Mouse (Mus musculus) cerebellum, postnatal 25 days (tissue): Measurements from ENCODE around the gene Rnf113a2.
A peak's percentile ranks its signal among the peaks of the same experiment; 100 is the strongest.

Source experiments
- DNase-seq, 2 experiments: peaks; one replicate each; pipeline ENCODE4 v3.0.0; 2021; ENCODE audit warnings: mixed read lengths in 2 of 2

The Rnf113a2 gene

GRCm38 (mm10) chr12:84416834-84417604, at the start of gene Rnf113a2:
Rnf113a2 (plus strand) TSS chr12:84417196.
- peak; percentile 85 to 91 for DNase-seq

- DNase-seq = no peak
These were observed 45.3 kb upstream of the Rnf113a2 start for GRCm38 (mm10) chr12:84371647-84372046.

GRCm38 (mm10) chr12:84373831-84374481, 43.0 kb upstream of the Rnf113a2 start:
- no peak for DNase-seq

DNA sequence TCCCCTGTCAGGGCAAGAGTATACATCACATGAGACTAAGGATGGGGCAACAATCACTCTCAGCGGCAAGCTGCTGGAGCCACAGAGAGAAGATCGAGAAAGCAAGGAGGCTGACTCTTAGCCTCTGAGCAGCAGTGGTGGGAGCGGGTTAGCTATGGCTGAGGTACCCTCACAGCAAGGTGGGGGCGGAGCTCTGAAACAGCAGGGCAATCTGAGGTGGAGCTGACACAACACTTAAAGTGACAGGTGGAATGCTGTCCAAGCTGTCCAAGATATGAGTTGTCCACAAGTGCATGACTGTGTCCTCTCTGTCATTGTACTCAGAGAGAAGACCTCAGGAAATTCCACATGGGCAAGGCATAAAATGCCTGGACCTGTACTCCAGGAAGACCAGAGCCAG, 34.6 kb upstream of the Rnf113a2 start:
- DNase-seq = no peak

DNA sequence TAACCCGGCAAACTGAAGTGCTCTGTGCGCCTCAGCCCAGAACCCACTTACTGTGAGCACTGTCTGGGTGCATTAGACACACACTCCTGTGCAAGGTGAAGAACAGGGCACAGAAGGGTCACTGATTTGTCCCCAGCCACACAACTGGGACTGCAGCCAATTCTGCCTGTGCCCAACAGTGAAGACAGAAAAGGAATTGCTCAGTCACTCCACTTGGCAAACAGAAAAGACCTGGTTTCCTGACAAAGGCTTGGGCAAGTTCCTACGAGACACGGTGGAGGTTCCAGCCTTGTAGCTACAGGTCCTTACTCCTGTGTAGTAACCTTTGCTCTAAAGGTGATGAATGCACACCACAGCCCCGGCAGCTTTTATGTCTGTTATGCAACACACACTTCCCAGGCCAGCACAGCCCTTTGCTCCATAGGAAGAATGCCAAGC, 32.3 kb upstream of the Rnf113a2 start:
- DNase-seq = peak in 1 of 2 experiments; percentile 33

DNA sequence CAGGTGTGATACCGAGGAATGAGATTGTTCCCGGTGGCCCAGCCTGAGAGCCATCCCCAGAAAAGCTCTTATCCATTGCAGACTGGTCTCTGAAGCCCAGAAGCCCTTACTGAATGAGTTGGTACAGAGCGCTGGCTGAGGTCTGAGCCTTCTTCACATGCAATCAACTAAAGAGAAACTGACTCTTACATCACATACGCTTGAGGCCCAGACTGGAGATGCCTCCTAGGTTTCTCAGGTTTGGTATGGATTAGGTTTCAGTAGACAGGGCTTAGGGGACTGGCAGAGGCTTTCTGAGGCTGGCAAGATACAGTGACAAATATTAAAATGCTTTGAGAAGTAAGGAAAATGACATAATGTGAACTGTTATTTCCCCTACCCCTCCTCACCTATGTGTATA, 31.6 kb upstream of the Rnf113a2 start:
- DNase-seq = no peak

GRCm38 (mm10) chr12:84388097-84388496, 28.9 kb upstream of the Rnf113a2 start:
- DNase-seq = no peak

DNA sequence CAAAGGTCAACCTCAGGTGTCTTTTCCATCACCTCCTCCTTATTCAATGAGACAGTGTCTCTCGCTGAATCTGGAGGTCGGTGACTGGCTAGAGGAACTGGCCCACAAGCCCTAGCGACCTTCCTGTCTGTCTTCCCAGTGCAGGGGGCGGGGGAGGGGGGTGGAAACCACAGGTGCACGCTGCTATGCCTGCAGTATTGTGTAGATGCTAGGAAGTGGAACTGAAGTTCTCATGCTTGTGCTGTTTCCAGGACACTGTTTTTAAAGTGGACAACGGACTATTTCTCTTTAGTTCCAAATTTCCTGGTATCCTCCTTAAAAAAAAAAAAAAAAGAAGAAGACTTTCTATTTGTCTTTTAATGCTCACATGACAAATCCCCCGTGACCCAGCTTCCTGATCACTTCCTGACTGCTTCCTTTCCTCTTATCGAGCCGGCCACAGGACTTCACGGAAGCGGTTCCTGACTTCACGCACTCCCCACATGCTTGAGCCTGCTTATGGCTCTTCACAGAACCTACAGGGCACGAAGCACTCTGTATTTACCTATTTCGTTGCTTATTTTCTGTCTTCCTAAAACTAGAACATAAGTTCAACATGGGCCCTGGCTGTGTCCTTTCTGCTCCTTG, 28.1 kb upstream of the Rnf113a2 start:
- no peak for DNase-seq

DNA sequence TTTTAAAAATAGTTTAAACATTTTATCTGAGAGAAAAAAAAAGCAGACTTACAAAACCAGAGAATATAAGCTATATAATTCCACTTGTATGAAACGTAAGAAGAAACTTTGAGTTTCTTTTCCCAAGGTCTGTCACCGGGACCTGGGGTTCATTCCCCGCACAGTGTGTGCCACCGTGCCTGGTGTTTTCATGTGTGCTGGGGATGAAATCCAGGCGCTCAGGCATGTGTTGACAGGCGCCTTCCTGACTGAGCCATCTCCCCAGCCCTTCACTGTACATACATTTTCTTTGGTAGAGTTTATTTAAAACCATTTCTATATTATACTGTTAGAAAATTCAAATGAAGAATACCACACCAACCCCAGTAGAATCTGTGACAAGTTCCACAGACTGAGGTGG, 26.7 kb upstream of the Rnf113a2 start:
- no peak for DNase-seq

GRCm38 (mm10) chr12:84392681-84393080, 24.3 kb upstream of the Rnf113a2 start:
- no peak for DNase-seq

DNA sequence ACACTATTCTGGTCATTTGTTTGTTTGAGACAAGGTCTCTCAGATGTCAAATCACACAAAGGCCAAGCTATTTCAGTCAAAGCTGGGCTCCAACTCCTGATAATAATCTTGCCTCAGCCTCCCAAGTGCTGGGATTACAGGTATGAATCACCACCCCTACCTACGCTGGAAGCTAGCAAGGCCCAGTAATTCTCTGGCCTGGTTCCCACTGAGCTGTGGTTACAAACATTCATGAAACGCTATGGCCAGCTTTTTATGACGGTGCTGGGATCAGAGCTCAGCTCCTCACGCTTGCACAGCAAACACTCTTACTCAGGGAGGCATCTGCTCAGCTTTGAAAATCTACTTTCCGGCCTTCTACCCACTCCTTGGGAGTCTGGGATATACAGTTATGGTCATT, 23.1 kb upstream of the Rnf113a2 start:
- DNase-seq = no peak

DNA sequence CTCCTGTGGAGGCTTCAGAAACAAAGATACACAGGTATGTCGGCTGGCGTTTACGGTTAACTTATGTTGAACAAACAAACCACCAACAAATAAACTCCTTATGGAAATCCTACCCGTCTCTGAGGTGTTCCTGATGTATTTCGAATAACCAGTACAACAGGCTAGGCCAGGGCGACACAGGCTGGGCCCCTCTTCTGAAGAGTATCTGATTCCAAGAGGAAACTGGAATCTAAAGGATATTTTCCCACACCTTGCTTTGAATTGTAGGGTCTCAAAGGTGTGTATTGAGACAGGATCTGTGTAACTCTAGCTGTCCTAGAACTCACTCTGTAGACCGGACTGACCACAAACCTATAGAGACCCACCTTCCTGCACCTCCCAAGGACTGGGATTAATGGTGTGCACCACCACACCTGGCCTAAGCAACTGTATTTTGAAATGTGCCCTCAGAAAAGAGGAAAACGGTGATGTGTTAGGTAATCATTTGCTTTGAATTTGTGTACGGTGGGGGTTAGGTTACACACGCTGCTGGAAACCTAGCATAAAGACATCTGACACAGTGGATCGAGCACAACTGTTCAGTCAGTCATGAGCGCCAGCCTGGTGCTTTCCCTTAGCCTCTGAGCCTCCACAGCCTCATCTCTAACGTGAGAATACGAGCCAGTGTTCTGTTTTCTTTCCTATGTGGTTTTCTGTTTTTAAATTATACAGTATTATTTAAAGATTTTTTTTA, 19.9 kb upstream of the Rnf113a2 start:
- DNase-seq = no peak

- DNase-seq = no peak
These were observed 19.3 kb upstream of the Rnf113a2 start for GRCm38 (mm10) chr12:84397685-84398084.

GRCm38 (mm10) chr12:84398629-84399028, 18.4 kb upstream of the Rnf113a2 start:
- DNase-seq = no peak

DNA sequence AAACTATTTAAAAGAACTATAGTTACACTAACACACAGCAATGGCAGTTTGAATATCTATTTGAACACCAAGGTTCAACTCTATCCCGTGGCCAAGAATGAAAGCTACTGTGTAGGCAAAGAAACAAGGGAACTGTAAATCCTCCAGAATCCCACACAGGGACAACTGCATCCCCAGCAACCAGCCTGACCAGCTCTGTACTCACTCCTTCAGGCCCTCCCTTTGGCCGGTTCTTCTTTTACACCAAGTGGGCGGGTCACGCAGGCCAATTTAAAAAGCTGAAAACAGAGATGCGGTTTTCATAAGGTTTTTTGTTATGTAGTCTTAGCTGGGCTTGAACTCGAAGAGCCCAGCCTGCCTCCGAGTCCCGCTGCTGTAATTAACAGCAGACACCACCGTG, 17.9 kb upstream of the Rnf113a2 start:
- DNase-seq = no peak

- no peak for DNase-seq
These were observed 17.3 kb upstream of the Rnf113a2 start for GRCm38 (mm10) chr12:84399663-84400062.

DNA sequence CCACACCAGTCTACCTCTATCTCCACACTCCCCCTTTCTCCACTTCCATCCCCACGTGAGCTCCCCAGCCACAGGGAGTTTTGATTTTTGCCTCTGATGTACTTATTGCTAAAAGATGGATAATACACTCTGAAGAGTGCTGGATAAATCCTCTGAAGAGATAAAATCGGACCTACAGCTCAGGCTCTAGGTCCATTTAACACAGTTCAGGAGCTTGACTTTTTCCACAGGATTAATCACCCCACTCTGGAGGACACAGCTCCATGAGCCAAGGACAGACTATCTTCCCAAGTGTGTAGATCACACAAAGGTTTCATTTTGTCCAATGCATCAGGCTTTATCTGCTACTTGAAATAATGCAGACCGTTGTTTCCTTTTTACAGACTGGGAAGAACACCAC, 16.9 kb upstream of the Rnf113a2 start:
- no peak for DNase-seq

- DNase-seq = no peak
These were observed 16.3 kb upstream of the Rnf113a2 start for GRCm38 (mm10) chr12:84400653-84401052.

DNA sequence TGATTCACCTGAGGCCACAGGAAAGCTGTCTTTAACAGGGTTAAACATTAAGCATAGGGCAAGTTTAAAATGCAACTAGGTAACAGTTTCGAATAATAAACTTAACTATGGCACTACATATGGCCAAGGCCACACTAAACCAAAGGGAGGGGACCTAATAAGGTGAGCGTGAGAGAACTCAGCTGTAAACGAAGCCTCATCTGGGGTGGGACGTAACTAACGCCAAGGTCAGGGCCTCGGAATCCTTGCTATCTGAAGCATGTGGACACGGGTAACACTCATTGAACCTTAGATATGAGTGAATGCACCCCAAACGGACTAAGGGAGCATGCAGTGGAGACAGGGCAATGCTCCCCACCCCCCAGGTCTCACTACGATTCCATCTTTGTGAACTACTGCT, 14.1 kb upstream of the Rnf113a2 start:
- DNase-seq = no peak

GRCm38 (mm10) chr12:84404541-84404940, 12.5 kb upstream of the Rnf113a2 start:
- no peak for DNase-seq

GRCm38 (mm10) chr12:84407259-84407658, 9.7 kb upstream of the Rnf113a2 start:
- no peak for DNase-seq

DNA sequence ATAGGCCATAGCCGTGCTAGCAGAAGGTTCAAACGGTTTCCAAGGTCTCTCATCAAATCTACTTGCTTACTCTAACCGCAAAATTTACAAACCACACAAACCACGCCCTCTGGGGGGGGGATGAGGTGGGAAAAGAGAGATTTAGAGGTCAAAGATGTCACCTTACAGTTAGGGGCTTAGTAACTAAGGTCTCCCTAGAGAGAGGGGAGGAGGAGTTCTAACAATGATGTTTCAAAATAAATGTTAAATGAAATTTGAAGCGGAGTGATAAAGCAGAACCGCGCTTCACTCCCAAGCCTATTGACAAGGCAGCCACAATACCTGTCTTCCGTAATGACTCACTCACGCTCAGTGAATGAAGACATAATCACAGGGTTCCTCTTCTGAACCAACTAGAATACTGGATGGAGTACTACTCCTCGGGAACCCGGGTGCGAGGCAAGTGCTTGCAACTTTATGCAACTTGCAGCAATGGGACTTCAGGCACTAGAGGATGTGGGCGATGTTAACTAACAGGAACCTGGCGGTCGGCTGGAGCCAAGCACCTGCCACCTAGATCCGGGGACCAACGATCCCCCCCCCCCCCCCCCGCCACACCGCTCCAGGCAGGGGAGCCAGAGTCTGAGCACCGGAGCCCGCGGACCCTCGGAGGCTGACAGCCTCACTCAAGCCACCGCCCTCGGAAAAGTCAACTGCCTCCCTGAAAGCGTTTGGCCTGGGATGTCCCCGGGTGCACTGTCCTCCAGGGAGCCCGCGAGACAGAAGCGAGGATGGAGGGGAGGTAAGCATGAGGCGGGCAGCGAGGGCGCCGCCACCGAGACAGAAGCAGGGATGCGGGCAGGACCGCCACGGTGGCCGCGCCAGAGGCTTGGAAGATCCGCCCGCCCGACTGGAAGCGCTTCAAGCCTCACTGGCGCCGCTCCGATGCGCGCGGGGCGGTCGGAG, 8.8 kb upstream of the Rnf113a2 start:
- peak in 1 of 2 experiments; percentile 36 for DNase-seq
